Mouse (Mus musculus): ENCODE data around the gene Neurl1a. TPM values are rescaled to one million over a fixed set of nuclear protein-coding genes. Genes with fewer than 3 reads are reported as not detected.
A peak's percentile ranks its signal among the peaks of the same experiment; 100 is the strongest.

The Neurl1a gene
- total RNA-seq, 2 experiments from 2014 or later = 0.74 to 1.2 TPM

- peak; percentile 58 for DNase-seq
Observed at GRCm38 (mm10) chr19:47291307-47292080, 112.9 kb downstream of the Neurl1a start.

- DNase-seq = peak; percentile 71
Observed at GRCm38 (mm10) chr19:47292451-47292951, 113.9 kb downstream of the Neurl1a start.

GRCm38 (mm10) chr19:47298100-47298499, 119.5 kb downstream of the Neurl1a start:
- DNase-seq = no peak

GRCm38 (mm10) chr19:47301303-47302190, 122.9 kb downstream of the Neurl1a start:
- peak; percentile 41 for DNase-seq

GRCm38 (mm10) chr19:47302191-47302852, 123.7 kb downstream of the Neurl1a start:
- DNase-seq = no peak

- peak; percentile 43 for DNase-seq
Observed at GRCm38 (mm10) chr19:47303128-47303527, 124.5 kb downstream of the Neurl1a start.

- DNase-seq = no peak
Observed at GRCm38 (mm10) chr19:47304170-47304745, 125.6 kb downstream of the Neurl1a start.

GRCm38 (mm10) chr19:47305401-47305800, 126.8 kb downstream of the Neurl1a start:
- no peak for DNase-seq

- no peak for DNase-seq
Observed at GRCm38 (mm10) chr19:47306128-47306916, 127.7 kb downstream of the Neurl1a start.

GRCm38 (mm10) chr19:47306917-47307315, 128.3 kb downstream of the Neurl1a start:
- no peak for DNase-seq

Small RNAs within 50 kb of the gene (microRNA-seq; reads per million reads assigned to microRNA genes)
- 0 to 0.41 reads per million in 2 experiments for gene Mir6995

Other genes with a start within 250 kb of the Neurl1a start
- under 1 TPM in 1 of 2 experiments, not detected in 1; 0.16 TPM for gene Ina, start 164.1 kb upstream of the Neurl1a start, total RNA-seq (2021)
- 100 to 1,000 TPM; 147 to 157 TPM for gene Nt5c2, start 163.7 kb upstream of the Neurl1a start, total RNA-seq (2021)
- gene Pcgf6, start 127.9 kb upstream of the Neurl1a start, total RNA-seq (2021) = 1 to 10 TPM; 3.9 to 4.2 TPM
- 1 to 10 TPM; 5.1 to 5.2 TPM for gene Taf5, start 111.1 kb upstream of the Neurl1a start, total RNA-seq (2021)
- 1,000 to 10,000 TPM; 1,795 to 1,908 TPM for gene Usmg5, start 88.2 kb upstream of the Neurl1a start, total RNA-seq (2021)
- gene Pdcd11, start 88.1 kb upstream of the Neurl1a start, total RNA-seq (2021) = 10 to 100 TPM; 15.4 to 15.5 TPM
- 1 to 10 TPM; 3.4 to 3.5 TPM for gene Calhm2, start 40.5 kb upstream of the Neurl1a start, total RNA-seq (2021)
- not detected for gene Calhm1, start 34.6 kb upstream of the Neurl1a start, total RNA-seq (2021)
- not detected for gene Calhm3, start 21.1 kb upstream of the Neurl1a start, total RNA-seq (2021)